ENCODE assay signal across 16 mouse cellular contexts in the genomic region with DNA sequence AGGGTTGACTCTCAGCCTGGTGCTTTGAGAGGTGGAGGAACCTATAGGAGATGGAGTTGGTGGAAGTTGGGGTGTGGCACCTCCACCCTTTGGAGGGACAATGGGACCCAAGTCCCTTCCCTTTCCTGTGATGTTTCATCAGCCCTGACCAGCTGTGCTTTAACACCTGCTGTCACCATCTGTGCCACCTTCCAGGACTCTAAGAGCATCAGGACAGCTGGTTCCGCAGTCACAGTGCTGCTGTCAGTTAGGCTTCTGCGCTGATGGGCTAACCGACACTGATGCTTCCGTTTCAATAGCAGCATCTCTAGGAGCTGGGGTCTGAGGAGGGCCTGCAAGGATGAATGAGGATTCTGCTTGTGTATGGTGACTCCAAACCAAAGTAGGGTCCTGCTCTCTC.
"Had no signal": no experiment of that assay in that cellular context is flagged by ENCODE, and none has a peak within 500 bp of the region (broad histone marks: within the 10 kb centered on the region; RNA-seq: fewer than 3 reads in every experiment).

No protein-coding gene starts in this region.

- H3K9ac ChIP-seq: neural tube, embryonic 12.5 days; neural tube, embryonic 13.5 days; neural tube, embryonic 15.5 days; stomach, embryonic 15.5 days had no signal

- H3K4me3 ChIP-seq: neural tube, embryonic 12.5 days; neural tube, embryonic 13.5 days; neural tube, embryonic 15.5 days; stomach, embryonic 15.5 days had no signal

- H3K27me3 ChIP-seq: neural tube, embryonic 13.5 days; neural tube, embryonic 15.5 days; stomach, embryonic 15.5 days had no signal

- H3K4me1 ChIP-seq: neural tube, embryonic 12.5 days; neural tube, embryonic 13.5 days; neural tube, embryonic 15.5 days; stomach, embryonic 15.5 days had no signal

- H3K27ac ChIP-seq: neural tube, embryonic 12.5 days; neural tube, embryonic 13.5 days; neural tube, embryonic 15.5 days; stomach, embryonic 15.5 days had no signal

- H3K4me2 ChIP-seq: neural tube, embryonic 12.5 days; neural tube, embryonic 13.5 days; neural tube, embryonic 15.5 days; stomach, embryonic 15.5 days had no signal

- DNase-seq: retina, postnatal 1 day; right cerebral cortex, adult 18-20 months; right cerebral cortex, postnatal 14 days; right cerebral cortex, postnatal 25 days; right cerebral cortex, postnatal 4 days; spleen, adult 18-20 months; thymus, adult 18-20 months; thymus, adult 2 months; thymus, postnatal 14 days; thymus, postnatal 25 days; thymus, postnatal 36 days; thymus, postnatal 4 days had no signal

- H3K9me3 ChIP-seq: neural tube, embryonic 12.5 days; neural tube, embryonic 13.5 days; neural tube, embryonic 15.5 days; stomach, embryonic 15.5 days had no signal
